In genomic region chr1:137656900-137657458, GRCm38 (mm10) we compare ENCODE assay signal across 9 mouse cellular contexts.
DNase-seq lines count a peak whose midpoint lies in the region; ATAC-seq lines count a peak whose summit lies in the region.
"Had no signal": no experiment of that assay in that cellular context is flagged by ENCODE, and none has a peak within 500 bp of the region (broad histone marks: within the 10 kb centered on the region; RNA-seq: fewer than 3 reads in every experiment).

No protein-coding gene starts in this region.

- H3K4me3 ChIP-seq in hindbrain, embryonic 16.5 days (ENCODE audit: low read length): no peak overlapping the region
- no peak overlapping the region for H3K4me3 ChIP-seq in midbrain, embryonic 11.5 days (ENCODE audit: low read depth, low read length)
- H3K4me3 ChIP-seq: megakaryocyte, embryonic 14.5 days had no signal

- ATAC-seq in hindbrain, embryonic 16.5 days: peak; percentile 88
- peak; percentile 94 for ATAC-seq in midbrain, embryonic 11.5 days (ENCODE audit: low FRiP score)
- no peak for ATAC-seq in megakaryocyte progenitor cell, adult 5-6 weeks (replicated peaks; ENCODE audit: poor library complexity)
- no peak for ATAC-seq in megakaryocyte-erythroid progenitor cell, adult 5-6 weeks (replicated peaks; ENCODE audit: low FRiP score, low TSS enrichment, poor library complexity, severe bottlenecking)

- intact Hi-C loops in gastrocnemius, postnatal 36 days (cut with DNase I): no loop called here

- peak overlapping the region; percentile 22; the same call in 1 of the 2 replicates for H3K9ac ChIP-seq in hindbrain, embryonic 16.5 days (ENCODE audit: low read depth, low read length)
- H3K9ac ChIP-seq in midbrain, embryonic 11.5 days (ENCODE audit: low read length): 0 out of 2 replicates have a peak overlapping the region, but pooled peaks have one; percentile 31

- H3K4me1 ChIP-seq in hindbrain, embryonic 16.5 days (ENCODE audit: control insufficient read depth, insufficient read depth, low read depth, low read length): peaks cover 9% of the 10 kb centered on the region
- H3K4me1 ChIP-seq in midbrain, embryonic 11.5 days (ENCODE audit: control insufficient read depth, insufficient read depth, low read length): peaks cover 5% of the 10 kb centered on the region
- H3K4me1 ChIP-seq: megakaryocyte, embryonic 14.5 days had no signal

- H3K9me3 ChIP-seq in hindbrain, embryonic 16.5 days (ENCODE audit: control insufficient read depth, low read length): no peaks in the 10 kb centered on the region
- no peaks in the 10 kb centered on the region for H3K9me3 ChIP-seq in midbrain, embryonic 11.5 days (ENCODE audit: control insufficient read depth, low read length)
- H3K9me3 ChIP-seq: megakaryocyte, embryonic 14.5 days had no signal

- no peaks in the 10 kb centered on the region for H3K27me3 ChIP-seq in hindbrain, embryonic 16.5 days (replicated peaks; ENCODE audit: control insufficient read depth, insufficient read depth, low read length)
- H3K27me3 ChIP-seq in midbrain, embryonic 11.5 days (ENCODE audit: control insufficient read depth, insufficient read depth, low read length): no peaks in the 10 kb centered on the region
- H3K27me3 ChIP-seq: megakaryocyte, embryonic 14.5 days had no signal

- peak overlapping the region; percentile 39 for H3K4me2 ChIP-seq in hindbrain, embryonic 16.5 days (ENCODE audit: low read length)
- peak overlapping the region; percentile 27; the same call in 1 of the 2 replicates for H3K4me2 ChIP-seq in midbrain, embryonic 11.5 days

- DNase-seq in ovary, postnatal 36 days (ENCODE audit: low spot score): peak; percentile 18
- DNase-seq in ovary, adult 18-20 months (ENCODE audit: low spot score): no peak
- DNase-seq in cerebellum, postnatal 10 days: peak; percentile 93 to 95
- DNase-seq in gastrocnemius, postnatal 36 days: peak; percentile 30 to 34
- DNase-seq in midbrain, embryonic 11.5 days (ENCODE audit: low spot score, missing footprints): peak; percentile 95

- no peaks in the 10 kb centered on the region for H3K36me3 ChIP-seq in hindbrain, embryonic 16.5 days (ENCODE audit: control insufficient read depth, insufficient read depth, low read length)
- H3K36me3 ChIP-seq in midbrain, embryonic 11.5 days (ENCODE audit: control insufficient read depth, insufficient read depth, low read length): no peaks in the 10 kb centered on the region

- peak overlapping the region; percentile 44; the same call in 1 of the 2 replicates for H3K27ac ChIP-seq in hindbrain, embryonic 16.5 days (ENCODE audit: low read depth, low read length)
- peak overlapping the region; percentile 50 for H3K27ac ChIP-seq in midbrain, embryonic 11.5 days (ENCODE audit: low read depth, low read length)

- WGBS in hindbrain, embryonic 16.5 days: 9% methylated on average over 6 of the region's 6 CpGs
- WGBS in midbrain, embryonic 11.5 days: 13% methylated on average over 6 of the region's 6 CpGs

Comparison
In these comparisons a context has a peak if more than half of its experiments do, and no peak if none do; other contexts are left out.
1. ATAC-seq: peak in hindbrain, embryonic 16.5 days (single experiment) and midbrain, embryonic 11.5 days (single experiment); none in megakaryocyte progenitor cell, adult 5-6 weeks (single experiment) and megakaryocyte-erythroid progenitor cell, adult 5-6 weeks (single experiment).